Mouse (Mus musculus) Muller cell, postnatal 12 days (primary cell): ENCODE measurements around the gene Atad1.
A peak's percentile ranks its signal among the peaks of the same experiment; 100 is the strongest.
"Not testable (repeated sequence)": the region's sequence is repeated elsewhere in the genome, so short reads cannot be mapped to it uniquely, and the experiment has no call there.

ENCODE experiments used
- DNase-seq: peaks from one replicate; pipeline ENCODE4 v3.0.0-alpha.2; 2015; ENCODE audit errors: inconsistent ontology term

Gene Atad1

GRCm38 (mm10) chr19:32749425-32749824 is 9.8 kb upstream of the Atad1 start:
- DNase-seq: no peak

- DNase-seq: no peak
Measured at GRCm38 (mm10) chr19:32740641-32741345, 1.2 kb upstream of the Atad1 start.

- DNase-seq: no peak
Measured at GRCm38 (mm10) chr19:32737844-32738243, 1.7 kb downstream of the Atad1 start.

- no peak for DNase-seq
Measured at GRCm38 (mm10) chr19:32732922-32733321, 6.7 kb downstream of the Atad1 start.

- no peak for DNase-seq
Measured at GRCm38 (mm10) chr19:32729785-32730184, 9.8 kb downstream of the Atad1 start.

- peak; percentile 75 for DNase-seq
Measured at GRCm38 (mm10) chr19:32726451-32727325, 12.9 kb downstream of the Atad1 start.

- no peak for DNase-seq
Measured at GRCm38 (mm10) chr19:32723817-32724216, 15.8 kb downstream of the Atad1 start.

- DNase-seq: no peak
Measured at GRCm38 (mm10) chr19:32720319-32720718, 19.3 kb downstream of the Atad1 start.

GRCm38 (mm10) chr19:32717590-32717989 is 22.0 kb downstream of the Atad1 start:
- DNase-seq: no peak

- DNase-seq: no peak
Measured at GRCm38 (mm10) chr19:32715681-32716080, 23.9 kb downstream of the Atad1 start.

GRCm38 (mm10) chr19:32715201-32715600 is 24.4 kb downstream of the Atad1 start:
- peak; percentile 43 for DNase-seq

GRCm38 (mm10) chr19:32713471-32713870 is 26.1 kb downstream of the Atad1 start:
- no peak for DNase-seq

- peak; percentile 83 for DNase-seq
Measured at GRCm38 (mm10) chr19:32712588-32713042, 27.0 kb downstream of the Atad1 start.

GRCm38 (mm10) chr19:32711761-32712541 is 27.6 kb downstream of the Atad1 start:
- DNase-seq: peak; percentile 91

GRCm38 (mm10) chr19:32710288-32710687 is 29.3 kb downstream of the Atad1 start:
- no peak for DNase-seq

GRCm38 (mm10) chr19:32708996-32709395 is 30.6 kb downstream of the Atad1 start:
- no peak for DNase-seq

GRCm38 (mm10) chr19:32702191-32702590 is 37.4 kb downstream of the Atad1 start:
- DNase-seq: no peak

GRCm38 (mm10) chr19:32696674-32697073 is 42.9 kb downstream of the Atad1 start:
- no peak for DNase-seq

- peak; percentile 19 for DNase-seq
Measured at GRCm38 (mm10) chr19:32689724-32690123, 49.9 kb downstream of the Atad1 start.

GRCm38 (mm10) chr19:32688227-32688626 is 51.4 kb downstream of the Atad1 start:
- not testable (repeated sequence) for DNase-seq

GRCm38 (mm10) chr19:32687721-32688120 is 51.9 kb downstream of the Atad1 start:
- no peak for DNase-seq

GRCm38 (mm10) chr19:32683081-32683480 is 56.5 kb downstream of the Atad1 start:
- no peak for DNase-seq
